Mouse (Mus musculus): Measurements from ENCODE around the gene BC035044. TPM values are rescaled to one million over a fixed set of nuclear protein-coding genes. Genes with fewer than 3 reads are reported as not detected.

BC035044 gene
- polyA plus RNA-seq, 1 experiment from 2014 or later = 0.52 TPM

DNA sequence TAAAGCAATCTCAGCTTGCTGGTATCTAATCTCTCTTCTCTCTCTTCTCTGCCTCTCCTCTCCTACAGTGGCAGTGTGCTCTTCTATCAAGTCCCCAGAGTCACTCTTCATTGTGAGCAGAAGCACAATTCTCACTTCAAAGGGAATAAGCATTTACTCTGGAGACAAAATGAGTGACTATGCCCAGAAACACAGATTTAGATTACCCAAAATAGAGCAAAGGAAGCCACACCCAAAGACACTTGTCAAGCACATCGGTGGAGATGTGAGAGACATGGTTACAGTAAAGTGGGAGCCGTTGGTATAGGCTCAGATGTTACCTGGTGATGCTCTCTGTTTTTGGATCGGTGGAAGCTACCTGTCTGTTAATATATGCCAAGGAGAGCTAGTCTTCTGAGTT, 38.2 kb downstream of the BC035044 start:
- H3K9me3 ChIP-seq (ENCODE audit: control insufficient read depth, low read length) = no peaks in the 10 kb centered on the region
- no peak overlapping the region for H3K4me2 ChIP-seq (replicated peaks)
- no peaks in the 10 kb centered on the region for H3K36me3 ChIP-seq (replicated peaks; ENCODE audit: control insufficient read depth, insufficient read depth)
- H3K9ac ChIP-seq = no peak overlapping the region
- DNase-seq (ENCODE audit: low spot score) (no peak), ATAC-seq (ENCODE audit: low FRiP score) (no peak)
- no peak overlapping the region for H3K4me3 ChIP-seq (replicated peaks; ENCODE audit: low read length)
- WGBS = 86% methylated on average over 3 of the region's 3 CpGs
- H3K27ac ChIP-seq = no peak overlapping the region
- no peaks in the 10 kb centered on the region for H3K4me1 ChIP-seq (replicated peaks; ENCODE audit: control insufficient read depth, insufficient read depth, low read length)
- H3K27me3 ChIP-seq (ENCODE audit: control insufficient read depth, insufficient read depth, low read length) = no peaks in the 10 kb centered on the region

DNA sequence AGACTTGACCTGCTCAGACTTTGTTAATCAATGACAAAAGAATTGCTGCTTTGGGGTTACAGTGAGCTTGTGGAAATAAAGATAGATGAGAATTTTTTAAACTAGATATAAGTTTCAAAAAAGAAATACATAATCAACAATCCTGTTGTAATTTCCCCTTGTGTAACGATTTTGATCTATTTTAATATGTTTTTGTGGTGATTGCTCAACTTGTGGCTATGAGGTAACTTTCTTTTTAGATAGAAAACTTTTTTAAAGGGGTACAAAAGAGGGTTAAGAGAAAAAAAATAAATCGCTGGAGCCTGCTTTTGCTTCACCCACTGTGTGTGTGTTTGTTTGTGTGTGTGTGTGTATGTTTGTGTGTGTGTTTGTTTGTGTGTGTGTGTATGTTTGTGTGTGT, 39.8 kb downstream of the BC035044 start:
- H3K9me3 ChIP-seq (ENCODE audit: control insufficient read depth, low read length) = no peaks in the 10 kb centered on the region
- H3K9ac ChIP-seq = no peak overlapping the region
- WGBS = 93% methylated on average over 2 of the region's 2 CpGs
- no peak overlapping the region for H3K27ac ChIP-seq
- H3K27me3 ChIP-seq (ENCODE audit: control insufficient read depth, insufficient read depth, low read length) = no peaks in the 10 kb centered on the region
- H3K4me2 ChIP-seq (replicated peaks) = no peak overlapping the region
- H3K4me3 ChIP-seq (replicated peaks; ENCODE audit: low read length) = no peak overlapping the region
- ATAC-seq (ENCODE audit: low FRiP score) = no peak
- DNase-seq (ENCODE audit: low spot score) = no peak
- H3K36me3 ChIP-seq (replicated peaks; ENCODE audit: control insufficient read depth, insufficient read depth) = no peaks in the 10 kb centered on the region
- H3K4me1 ChIP-seq (replicated peaks; ENCODE audit: control insufficient read depth, insufficient read depth, low read length) = no peaks in the 10 kb centered on the region

DNA sequence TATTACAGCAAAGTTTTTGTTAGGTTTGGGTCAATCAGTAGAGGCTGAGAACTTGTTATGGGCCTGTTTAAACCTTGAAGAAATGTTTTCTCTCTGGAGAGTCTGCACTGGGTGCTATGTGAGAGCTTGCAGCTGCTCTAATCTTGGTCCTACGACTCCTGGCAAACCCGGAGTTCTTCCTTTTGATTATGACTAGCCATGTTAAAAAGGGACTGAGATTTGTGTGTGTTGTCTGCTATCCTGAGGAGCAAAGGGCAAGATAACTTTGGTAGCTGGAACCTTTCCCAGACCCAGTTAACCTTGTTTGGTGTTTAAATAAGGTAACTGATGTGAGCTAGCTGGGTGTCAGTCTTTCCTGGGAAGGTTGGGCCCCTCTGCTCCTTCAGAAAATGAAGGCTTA, 40.3 kb downstream of the BC035044 start:
- no peaks in the 10 kb centered on the region for H3K27me3 ChIP-seq (ENCODE audit: control insufficient read depth, insufficient read depth, low read length)
- no peak overlapping the region for H3K4me3 ChIP-seq (replicated peaks; ENCODE audit: low read length)
- H3K4me2 ChIP-seq (replicated peaks) = no peak overlapping the region
- DNase-seq (ENCODE audit: low spot score) = no peak
- H3K4me1 ChIP-seq (replicated peaks; ENCODE audit: control insufficient read depth, insufficient read depth, low read length) = no peaks in the 10 kb centered on the region
- no peak overlapping the region for H3K27ac ChIP-seq
- WGBS = 84% methylated on average over 2 of the region's 2 CpGs
- no peaks in the 10 kb centered on the region for H3K9me3 ChIP-seq (ENCODE audit: control insufficient read depth, low read length)
- H3K9ac ChIP-seq = no peak overlapping the region
- no peak for ATAC-seq (ENCODE audit: low FRiP score)
- H3K36me3 ChIP-seq (replicated peaks; ENCODE audit: control insufficient read depth, insufficient read depth) = no peaks in the 10 kb centered on the region

DNA sequence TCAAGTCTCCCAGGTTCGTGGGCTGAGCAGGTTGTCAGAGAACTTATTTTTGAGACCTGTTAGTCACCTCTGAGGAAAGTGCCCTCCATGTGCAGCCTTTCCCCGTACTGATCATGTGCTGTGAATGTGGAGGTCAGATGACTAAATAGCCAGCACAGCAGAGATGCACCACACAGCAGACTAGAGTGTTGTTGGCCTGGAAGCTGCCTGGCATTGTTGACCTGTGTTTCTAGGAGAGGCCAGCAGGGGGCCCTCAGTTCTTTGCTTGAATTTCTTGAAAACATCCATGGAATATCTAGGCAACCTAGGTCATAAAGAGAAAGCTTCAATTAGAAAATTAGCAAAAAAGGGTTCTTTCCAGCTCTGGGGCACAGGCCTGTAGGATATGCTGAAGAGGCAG, 41.0 kb downstream of the BC035044 start:
- H3K4me3 ChIP-seq (replicated peaks; ENCODE audit: low read length) = no peak overlapping the region
- peak; percentile 32; the same call in 1 of the 2 replicates for ATAC-seq (ENCODE audit: low FRiP score)
- WGBS = 46% methylated on average over 2 of the region's 2 CpGs
- no peaks in the 10 kb centered on the region for H3K4me1 ChIP-seq (replicated peaks; ENCODE audit: control insufficient read depth, insufficient read depth, low read length)
- H3K4me2 ChIP-seq (replicated peaks) = no peak overlapping the region
- no peaks in the 10 kb centered on the region for H3K9me3 ChIP-seq (ENCODE audit: control insufficient read depth, low read length)
- H3K27me3 ChIP-seq (ENCODE audit: control insufficient read depth, insufficient read depth, low read length) = no peaks in the 10 kb centered on the region
- DNase-seq (ENCODE audit: low spot score) = peak; percentile 72
- H3K36me3 ChIP-seq (replicated peaks; ENCODE audit: control insufficient read depth, insufficient read depth) = no peaks in the 10 kb centered on the region
- H3K27ac ChIP-seq = no peak overlapping the region
- H3K9ac ChIP-seq = no peak overlapping the region

DNA sequence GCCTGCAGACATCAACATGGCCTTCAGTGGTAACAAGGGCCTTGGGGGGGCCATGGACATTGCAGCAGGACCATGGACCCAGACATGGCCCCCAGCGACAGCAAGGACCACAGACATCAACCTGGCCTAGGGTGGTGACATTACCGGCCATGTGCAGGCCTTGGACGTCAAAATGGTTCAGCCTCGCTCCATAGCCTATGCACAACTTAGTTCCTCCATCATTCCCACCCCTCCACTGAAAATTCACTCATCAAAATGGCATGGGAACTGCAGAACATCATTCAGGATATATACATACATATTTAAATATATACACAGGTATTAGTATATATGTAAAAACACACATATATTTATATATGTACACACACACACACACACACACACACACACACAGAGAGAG, 43.5 kb downstream of the BC035044 start:
- H3K4me2 ChIP-seq (replicated peaks) = no peak overlapping the region
- H3K4me3 ChIP-seq (replicated peaks; ENCODE audit: low read length) = no peak overlapping the region
- no peaks in the 10 kb centered on the region for H3K27me3 ChIP-seq (ENCODE audit: control insufficient read depth, insufficient read depth, low read length)
- no peaks in the 10 kb centered on the region for H3K36me3 ChIP-seq (replicated peaks; ENCODE audit: control insufficient read depth, insufficient read depth)
- no peak overlapping the region for H3K27ac ChIP-seq
- 0 out of 2 replicates have a peak, but pooled peaks cover 9% of the 10 kb centered on the region for H3K4me1 ChIP-seq (replicated peaks; ENCODE audit: control insufficient read depth, insufficient read depth, low read length)
- 98% methylated on average over 4 of the region's 4 CpGs for WGBS
- ATAC-seq (ENCODE audit: low FRiP score) = no peak
- H3K9me3 ChIP-seq (ENCODE audit: control insufficient read depth, low read length) = no peaks in the 10 kb centered on the region
- DNase-seq (ENCODE audit: low spot score) = no peak
- H3K9ac ChIP-seq = no peak overlapping the region

DNA sequence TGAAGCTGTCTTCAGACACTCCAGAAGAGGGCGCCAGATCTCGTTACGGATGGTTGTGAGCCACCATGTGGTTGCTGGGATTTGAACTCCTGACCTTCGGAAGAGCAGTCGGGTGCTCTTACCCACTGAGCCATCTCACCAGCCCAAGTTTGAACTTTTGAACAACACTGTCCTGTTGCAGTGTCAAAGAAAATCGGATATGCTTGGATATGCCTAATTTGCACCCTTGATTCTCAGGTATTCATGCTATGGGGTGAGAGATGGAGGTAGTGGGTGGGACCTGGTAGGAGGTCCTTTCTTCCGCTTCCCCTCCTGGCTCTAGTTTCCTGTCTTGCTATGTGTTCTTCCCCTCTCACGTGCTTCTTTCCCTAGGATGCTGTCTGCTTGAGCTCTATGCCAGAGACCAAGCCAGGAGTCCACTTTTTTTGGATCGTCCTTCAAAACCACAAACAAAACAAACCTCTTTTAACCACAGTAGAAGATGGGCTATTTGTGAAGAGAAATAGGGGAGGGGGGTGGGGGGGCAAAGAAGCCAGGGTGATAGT, 44.9 kb downstream of the BC035044 start:
- no peak overlapping the region for H3K27ac ChIP-seq

DNA sequence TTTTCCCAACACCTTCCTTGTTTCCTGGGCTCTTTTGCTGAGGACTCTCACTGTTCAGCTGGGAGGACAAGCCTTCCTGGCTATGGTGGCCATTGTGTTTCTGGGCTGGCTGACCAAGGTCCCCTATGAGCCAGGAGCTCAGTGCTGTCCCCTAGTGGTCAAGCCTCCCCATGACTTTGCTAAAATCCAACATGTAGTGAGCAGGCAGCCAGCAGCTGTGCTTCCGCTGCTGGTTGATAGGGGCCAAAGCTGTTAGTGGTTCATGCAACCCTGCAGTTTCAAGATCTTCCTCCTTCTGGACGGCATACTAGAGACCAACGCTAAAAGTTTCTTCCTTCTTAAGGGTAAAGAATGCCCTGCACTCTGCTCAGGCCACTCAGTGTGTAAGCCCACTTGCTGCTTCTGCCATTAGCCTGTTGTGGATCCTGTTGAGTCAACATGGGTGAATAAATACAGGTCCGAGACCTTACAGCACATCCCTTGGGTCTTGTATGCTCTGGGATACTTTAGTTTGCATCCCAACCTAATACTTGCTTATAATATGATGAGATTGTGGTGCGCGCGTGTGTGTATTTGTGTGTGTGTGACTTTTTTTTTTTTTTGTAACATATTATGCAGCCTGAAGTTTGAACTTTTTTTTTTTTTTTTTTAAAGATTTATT, 45.5 kb downstream of the BC035044 start:
- H3K36me3 ChIP-seq (replicated peaks; ENCODE audit: control insufficient read depth, insufficient read depth) = no peaks in the 10 kb centered on the region
- DNase-seq (ENCODE audit: low spot score) (peak; percentile 86), ATAC-seq (ENCODE audit: low FRiP score) (no peak)
- no peak overlapping the region for H3K9ac ChIP-seq
- no peaks in the 10 kb centered on the region for H3K9me3 ChIP-seq (ENCODE audit: control insufficient read depth, low read length)
- no peaks in the 10 kb centered on the region for H3K27me3 ChIP-seq (ENCODE audit: control insufficient read depth, insufficient read depth, low read length)
- WGBS = 34% methylated on average over 7 of the region's 7 CpGs
- H3K4me1 ChIP-seq (replicated peaks; ENCODE audit: control insufficient read depth, insufficient read depth, low read length) = 0 out of 2 replicates have a peak, but pooled peaks cover 17% of the 10 kb centered on the region
- H3K4me3 ChIP-seq (replicated peaks; ENCODE audit: low read length) = no peak overlapping the region
- H3K27ac ChIP-seq = no peak overlapping the region
- 0 out of 2 replicates have a peak overlapping the region, but pooled peaks have one; percentile 11 for H3K4me2 ChIP-seq (replicated peaks)

More for the DNA sequence above, 44.9 kb downstream of the BC035044 start:
- Histone ChIP-seq H3K4me3 (replicated peaks; ENCODE audit: low read length) (no peak overlapping the region), H3K9me3 (ENCODE audit: control insufficient read depth, low read length) (no peaks in the 10 kb centered on the region), H3K9ac (no peak overlapping the region), H3K36me3 (replicated peaks; ENCODE audit: control insufficient read depth, insufficient read depth) (no peaks in the 10 kb centered on the region), H3K27me3 (ENCODE audit: control insufficient read depth, insufficient read depth, low read length) (no peaks in the 10 kb centered on the region), H3K4me2 (replicated peaks) (no peak overlapping the region), H3K4me1 (replicated peaks; ENCODE audit: control insufficient read depth, insufficient read depth, low read length) (0 out of 2 replicates have a peak, but pooled peaks cover 17% of the 10 kb centered on the region)
- WGBS = 67% methylated on average over 6 of the region's 9 CpGs
- no peak for DNase-seq (ENCODE audit: low spot score)
- ATAC-seq (ENCODE audit: low FRiP score) = no peak

DNA sequence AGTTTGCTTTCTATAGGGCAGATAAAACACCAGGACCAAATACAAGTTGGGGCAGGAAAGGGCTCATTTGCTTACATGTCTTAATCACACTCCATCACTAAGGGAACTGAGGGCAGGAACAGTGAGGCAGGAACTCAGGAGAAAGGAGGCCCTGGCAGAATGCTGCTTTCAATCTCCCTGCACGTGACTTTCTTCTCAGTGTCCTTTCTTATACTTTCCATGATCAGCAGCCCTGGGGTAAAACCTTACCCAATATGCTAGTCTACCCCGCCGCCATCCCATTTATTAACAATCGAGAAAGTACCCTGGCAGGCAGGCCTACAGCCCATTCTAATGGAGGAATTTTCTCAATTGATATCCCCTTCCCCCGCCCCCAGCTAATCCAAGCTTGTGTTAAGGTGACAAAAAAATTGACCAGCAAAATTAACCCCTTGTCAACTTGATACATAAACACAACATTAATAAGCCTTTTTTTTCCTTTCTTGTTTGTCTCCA, 46.3 kb downstream of the BC035044 start:
- H3K4me2 ChIP-seq (replicated peaks) = peak overlapping the region; percentile 80
- H3K36me3 ChIP-seq (replicated peaks; ENCODE audit: control insufficient read depth, insufficient read depth) = no peaks in the 10 kb centered on the region
- H3K9ac ChIP-seq = peak overlapping the region; percentile 82; the same call in 1 of the 2 replicates
- H3K27ac ChIP-seq = peak overlapping the region; percentile 7; the same call in 1 of the 2 replicates
- H3K4me1 ChIP-seq (replicated peaks; ENCODE audit: control insufficient read depth, insufficient read depth, low read length) = 0 out of 2 replicates have a peak, but pooled peaks cover 21% of the 10 kb centered on the region
- H3K27me3 ChIP-seq (ENCODE audit: control insufficient read depth, insufficient read depth, low read length) = no peaks in the 10 kb centered on the region
- DNase-seq (ENCODE audit: low spot score) = no peak
- H3K9me3 ChIP-seq (ENCODE audit: control insufficient read depth, low read length) = no peaks in the 10 kb centered on the region
- 0 out of 2 replicates have a peak overlapping the region, but pooled peaks have one; percentile 65 for H3K4me3 ChIP-seq (replicated peaks; ENCODE audit: low read length)
- ATAC-seq (ENCODE audit: low FRiP score) = no peak
- 77% methylated on average over 5 of the region's 5 CpGs for WGBS

DNA sequence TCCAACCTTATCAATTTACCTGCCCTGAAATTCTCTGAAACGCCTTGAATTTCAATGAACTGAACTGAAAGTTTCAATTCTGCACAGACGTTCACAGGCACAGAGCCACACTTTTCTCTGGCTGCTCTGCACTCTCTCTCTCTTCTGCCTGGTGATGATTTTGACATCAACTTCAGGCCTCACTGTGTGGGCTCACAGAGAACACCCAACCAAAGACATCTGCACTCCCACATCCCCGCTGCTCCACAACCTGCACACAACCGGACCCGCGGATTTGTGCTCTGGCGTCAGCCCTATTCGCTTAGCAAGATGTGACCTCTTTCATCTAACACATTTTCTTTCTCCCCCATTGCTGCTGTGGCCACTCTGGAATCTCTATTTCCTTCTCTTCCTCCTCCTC, 46.8 kb downstream of the BC035044 start:
- no peaks in the 10 kb centered on the region for H3K36me3 ChIP-seq (replicated peaks; ENCODE audit: control insufficient read depth, insufficient read depth)
- H3K4me2 ChIP-seq (replicated peaks) = peak overlapping the region; percentile 80
- H3K9ac ChIP-seq = peak overlapping the region; percentile 82; the same call in 1 of the 2 replicates
- H3K4me3 ChIP-seq (replicated peaks; ENCODE audit: low read length) = peak overlapping the region; percentile 65
- 32% methylated on average over 8 of the region's 8 CpGs for WGBS
- H3K9me3 ChIP-seq (ENCODE audit: control insufficient read depth, low read length) = no peaks in the 10 kb centered on the region
- DNase-seq (ENCODE audit: low spot score) (no peak), ATAC-seq (ENCODE audit: low FRiP score) (no peak)
- H3K4me1 ChIP-seq (replicated peaks; ENCODE audit: control insufficient read depth, insufficient read depth, low read length) = 0 out of 2 replicates have a peak, but pooled peaks cover 23% of the 10 kb centered on the region
- peak overlapping the region; percentile 7; the same call in 1 of the 2 replicates for H3K27ac ChIP-seq
- H3K27me3 ChIP-seq (ENCODE audit: control insufficient read depth, insufficient read depth, low read length) = no peaks in the 10 kb centered on the region

Data from hindbrain, embryonic 14.5 days (tissue).